Mouse (Mus musculus): ENCODE results near the gene Slc15a4. TPM values are rescaled to one million over a fixed set of nuclear protein-coding genes. Genes with fewer than 3 reads are reported as not detected.

Gene Slc15a4
- polyA plus RNA-seq, 1 experiment from 2014 or later, result 14.9 TPM

- Histone ChIP-seq H3K9me3 (replicated peaks) (no peaks in the 10 kb centered on the region), H3K4me3 (peak overlapping the region; percentile 75), H3K4me1 (peaks cover 49% of the 10 kb centered on the region), H3K9ac (peak overlapping the region; percentile 82), H3K27me3 (replicated peaks) (no peaks in the 10 kb centered on the region), H3K27ac (peak overlapping the region; percentile 82), H3K36me3 (no peaks in the 10 kb centered on the region), H3K4me2 (peak overlapping the region; percentile 92)
- ATAC-seq, result peak; percentile 91
- WGBS (ENCODE audit: insufficient replicate concordance), result under 1% methylated on average over 88 of the region's 91 CpGs
These were observed 15.6 kb downstream of the Slc15a4 start for GRCm38 (mm10) chr5:127616884-127617635.

- no peaks in the 10 kb centered on the region for H3K9me3 ChIP-seq (replicated peaks)
- H3K36me3 ChIP-seq, result no peaks in the 10 kb centered on the region
- peaks cover 56% of the 10 kb centered on the region for H3K4me1 ChIP-seq
- H3K4me3 ChIP-seq, result peak overlapping the region; percentile 75
- 8% methylated on average over 5 of the region's 5 CpGs for WGBS (ENCODE audit: insufficient replicate concordance)
- no peaks in the 10 kb centered on the region for H3K27me3 ChIP-seq (replicated peaks)
- ATAC-seq, result no peak
- H3K4me2 ChIP-seq, result peak overlapping the region; percentile 92
- H3K9ac ChIP-seq, result peak overlapping the region; percentile 82
- H3K27ac ChIP-seq, result no peak overlapping the region
These were observed 16.5 kb downstream of the Slc15a4 start for GRCm38 (mm10) chr5:127616151-127616550.

- H3K27ac ChIP-seq, result no peak overlapping the region
- 42% methylated on average over 3 of the region's 3 CpGs for WGBS (ENCODE audit: insufficient replicate concordance)
- H3K4me1 ChIP-seq, result peaks cover 57% of the 10 kb centered on the region
- H3K9me3 ChIP-seq (replicated peaks), result no peaks in the 10 kb centered on the region
- H3K4me2 ChIP-seq, result peak overlapping the region; percentile 92
- H3K9ac ChIP-seq, result peak overlapping the region; percentile 82
- no peak for ATAC-seq
- H3K27me3 ChIP-seq (replicated peaks), result no peaks in the 10 kb centered on the region
- H3K36me3 ChIP-seq, result no peaks in the 10 kb centered on the region
- H3K4me3 ChIP-seq, result peak overlapping the region; percentile 75
These were observed 17.2 kb downstream of the Slc15a4 start for GRCm38 (mm10) chr5:127615459-127615858.

- no peak overlapping the region for H3K9ac ChIP-seq
- peaks cover 73% of the 10 kb centered on the region for H3K4me1 ChIP-seq
- no peak overlapping the region for H3K4me2 ChIP-seq
- peaks cover 19% of the 10 kb centered on the region for H3K36me3 ChIP-seq
- no peaks in the 10 kb centered on the region for H3K9me3 ChIP-seq (replicated peaks)
- WGBS (ENCODE audit: insufficient replicate concordance), result 92% methylated on average over 6 of the region's 6 CpGs
- H3K4me3 ChIP-seq, result no peak overlapping the region
- no peak for ATAC-seq
- no peaks in the 10 kb centered on the region for H3K27me3 ChIP-seq (replicated peaks)
- H3K27ac ChIP-seq, result no peak overlapping the region
These were observed 20.3 kb downstream of the Slc15a4 start for GRCm38 (mm10) chr5:127612397-127612796.

- H3K27ac ChIP-seq, result no peak overlapping the region
- no peaks in the 10 kb centered on the region for H3K27me3 ChIP-seq (replicated peaks)
- peak overlapping the region; percentile 1; the same call in 1 of the 2 replicates for H3K4me2 ChIP-seq
- no peak overlapping the region for H3K9ac ChIP-seq
- no peaks in the 10 kb centered on the region for H3K9me3 ChIP-seq (replicated peaks)
- no peak overlapping the region for H3K4me3 ChIP-seq
- H3K36me3 ChIP-seq, result peaks cover 24% of the 10 kb centered on the region
- H3K4me1 ChIP-seq, result peaks cover 73% of the 10 kb centered on the region
- no peak for ATAC-seq
- 63% methylated on average over 1 of the region's 1 CpGs for WGBS (ENCODE audit: insufficient replicate concordance)
These were observed 20.8 kb downstream of the Slc15a4 start for GRCm38 (mm10) chr5:127611881-127612280.

- H3K9me3 ChIP-seq (replicated peaks), result no peaks in the 10 kb centered on the region
- no peaks in the 10 kb centered on the region for H3K27me3 ChIP-seq (replicated peaks)
- peak; percentile 44 for ATAC-seq
- peak overlapping the region; percentile 18; the same call in 1 of the 2 replicates for H3K4me2 ChIP-seq
- WGBS (ENCODE audit: insufficient replicate concordance), result 37% methylated on average over 6 of the region's 6 CpGs
- no peak overlapping the region for H3K27ac ChIP-seq
- peaks cover 34% of the 10 kb centered on the region for H3K36me3 ChIP-seq
- H3K4me1 ChIP-seq, result peaks cover 68% of the 10 kb centered on the region
- no peak overlapping the region for H3K4me3 ChIP-seq
- no peak overlapping the region for H3K9ac ChIP-seq
These were observed 21.7 kb downstream of the Slc15a4 start for GRCm38 (mm10) chr5:127610787-127611509.

- Histone ChIP-seq H3K9me3 (replicated peaks) (no peaks in the 10 kb centered on the region), H3K9ac (no peak overlapping the region), H3K27ac (no peak overlapping the region), H3K4me1 (peaks cover 51% of the 10 kb centered on the region), H3K4me2 (no peak overlapping the region), H3K27me3 (replicated peaks) (no peaks in the 10 kb centered on the region), H3K36me3 (peaks cover 51% of the 10 kb centered on the region), H3K4me3 (no peak overlapping the region)
- 73% methylated on average over 7 of the region's 7 CpGs for WGBS (ENCODE audit: insufficient replicate concordance)
- no peak for ATAC-seq
These were observed 23.4 kb downstream of the Slc15a4 start for GRCm38 (mm10) chr5:127609191-127609714.

- Histone ChIP-seq H3K9ac (no peak overlapping the region), H3K4me1 (peaks cover 36% of the 10 kb centered on the region), H3K27me3 (replicated peaks) (no peaks in the 10 kb centered on the region), H3K36me3 (peaks cover 68% of the 10 kb centered on the region), H3K9me3 (replicated peaks) (no peaks in the 10 kb centered on the region), H3K4me2 (no peak overlapping the region), H3K4me3 (no peak overlapping the region), H3K27ac (no peak overlapping the region)
- WGBS (ENCODE audit: insufficient replicate concordance), result 87% methylated on average over 2 of the region's 2 CpGs
- ATAC-seq, result no peak
These were observed 25.2 kb downstream of the Slc15a4 start for GRCm38 (mm10) chr5:127607507-127607906.

GRCm38 (mm10) chr5:127602996-127603395 is 29.7 kb downstream of the Slc15a4 start:
- WGBS (ENCODE audit: insufficient replicate concordance), result 85% methylated on average over 5 of the region's 5 CpGs
- peaks cover 99% of the 10 kb centered on the region for H3K36me3 ChIP-seq
- ATAC-seq, result no peak
- H3K9ac ChIP-seq, result no peak overlapping the region
- no peak overlapping the region for H3K4me3 ChIP-seq
- no peak overlapping the region for H3K27ac ChIP-seq
- no peaks in the 10 kb centered on the region for H3K27me3 ChIP-seq (replicated peaks)
- no peaks in the 10 kb centered on the region for H3K4me1 ChIP-seq
- H3K4me2 ChIP-seq, result no peak overlapping the region
- H3K9me3 ChIP-seq (replicated peaks), result no peaks in the 10 kb centered on the region

- H3K27ac ChIP-seq, result no peak overlapping the region
- H3K27me3 ChIP-seq (replicated peaks), result no peaks in the 10 kb centered on the region
- no peaks in the 10 kb centered on the region for H3K9me3 ChIP-seq (replicated peaks)
- no peak overlapping the region for H3K4me3 ChIP-seq
- H3K9ac ChIP-seq, result no peak overlapping the region
- ATAC-seq, result no peak
- H3K4me1 ChIP-seq, result no peaks in the 10 kb centered on the region
- H3K36me3 ChIP-seq, result peaks cover 98% of the 10 kb centered on the region
- 81% methylated on average over 7 of the region's 7 CpGs for WGBS (ENCODE audit: insufficient replicate concordance)
- no peak overlapping the region for H3K4me2 ChIP-seq
These were observed 35.8 kb downstream of the Slc15a4 start for GRCm38 (mm10) chr5:127596862-127597261.

- peaks cover 89% of the 10 kb centered on the region for H3K36me3 ChIP-seq
- H3K9ac ChIP-seq, result no peak overlapping the region
- no peaks in the 10 kb centered on the region for H3K27me3 ChIP-seq (replicated peaks)
- no peaks in the 10 kb centered on the region for H3K9me3 ChIP-seq (replicated peaks)
- H3K4me2 ChIP-seq, result no peak overlapping the region
- WGBS (ENCODE audit: insufficient replicate concordance), result 81% methylated on average over 3 of the region's 3 CpGs
- ATAC-seq, result no peak
- H3K4me3 ChIP-seq, result no peak overlapping the region
- H3K4me1 ChIP-seq, result no peaks in the 10 kb centered on the region
- H3K27ac ChIP-seq, result no peak overlapping the region
These were observed 37.0 kb downstream of the Slc15a4 start for GRCm38 (mm10) chr5:127595676-127596075.

- WGBS (ENCODE audit: insufficient replicate concordance), result 66% methylated on average over 6 of the region's 6 CpGs
These were observed 39.8 kb downstream of the Slc15a4 start for GRCm38 (mm10) chr5:127592854-127593253.

More at GRCm38 (mm10) chr5:127592854-127593253, 39.8 kb downstream of the Slc15a4 start:
- H3K4me3 ChIP-seq, result no peak overlapping the region
- H3K9ac ChIP-seq, result no peak overlapping the region
- H3K4me2 ChIP-seq, result no peak overlapping the region
- no peaks in the 10 kb centered on the region for H3K9me3 ChIP-seq (replicated peaks)
- no peaks in the 10 kb centered on the region for H3K4me1 ChIP-seq
- no peak for ATAC-seq
- H3K27me3 ChIP-seq (replicated peaks), result no peaks in the 10 kb centered on the region
- no peak overlapping the region for H3K27ac ChIP-seq
- H3K36me3 ChIP-seq, result peaks cover 64% of the 10 kb centered on the region

All from liver, embryonic 12.5 days (tissue).